Mouse (Mus musculus): ENCODE measurements at regions not wholly inside any gene's neighbourhood (a gene's known extent, or its start where the extent isn't known, plus 50 kb on each side); places are given as distances from the start of the nearest gene placed in this dataset.

- no peak for TF ChIP-seq CTCF (IDR thresholded peaks at IDR 0.05)
- Histone ChIP-seq H3K27ac (peak overlapping the region; percentile 31; the same call in 1 of the 2 replicates), H3K4me3 (no peak overlapping the region)
- no peak for DNase-seq
- intact Hi-C loops (cut with DNase I), result loop anchor here (2.0 to 10.0 kb wide), 3 partner anchors 210 to 310 kb away; no protein-coding TSS in a partner anchor
Measured at GRCm38 (mm10) chr17:84115133-84115532, 72.6 kb downstream of the Zfp36l2 start.

- Histone ChIP-seq H3K4me3 (no peak overlapping the region), H3K27ac (peak overlapping the region; percentile 86)
- intact Hi-C loops (cut with DNase I), result loop anchor here (1.0 to 10.0 kb wide), 5 partner anchors 74 to 310 kb away; no protein-coding TSS in a partner anchor
- TF ChIP-seq CTCF (IDR thresholded peaks at IDR 0.05), result no peak
- no peak for DNase-seq
Measured at GRCm38 (mm10) chr17:84114279-84114994, 73.3 kb downstream of the Zfp36l2 start.

- Histone ChIP-seq H3K27ac (peak overlapping the region; percentile 86), H3K4me3 (no peak overlapping the region)
- peak; percentile 97; the same call in 1 of the 2 replicates for TF ChIP-seq CTCF (IDR thresholded peaks at IDR 0.05)
- DNase-seq, result peak; percentile 94
- intact Hi-C loops (cut with DNase I), result loop anchor here (1.0 to 10.0 kb wide), 5 partner anchors 75 to 311 kb away; no protein-coding TSS in a partner anchor
Measured at GRCm38 (mm10) chr17:84113608-84114278, 74.0 kb downstream of the Zfp36l2 start.

GRCm38 (mm10) chr17:84112411-84113031 is 75.2 kb downstream of the Zfp36l2 start:
- H3K27ac ChIP-seq, result peak overlapping the region; percentile 86
- intact Hi-C loops (cut with DNase I), result loop anchor here (5.0 to 10.0 kb wide), 3 partner anchors 85 to 312 kb away; no protein-coding TSS in a partner anchor
- TF ChIP-seq CTCF (IDR thresholded peaks at IDR 0.05), result no peak
- DNase-seq, result peak; percentile 87
- H3K4me3 ChIP-seq, result 0 out of 2 replicates have a peak overlapping the region, but pooled peaks have one; percentile 15

DNA sequence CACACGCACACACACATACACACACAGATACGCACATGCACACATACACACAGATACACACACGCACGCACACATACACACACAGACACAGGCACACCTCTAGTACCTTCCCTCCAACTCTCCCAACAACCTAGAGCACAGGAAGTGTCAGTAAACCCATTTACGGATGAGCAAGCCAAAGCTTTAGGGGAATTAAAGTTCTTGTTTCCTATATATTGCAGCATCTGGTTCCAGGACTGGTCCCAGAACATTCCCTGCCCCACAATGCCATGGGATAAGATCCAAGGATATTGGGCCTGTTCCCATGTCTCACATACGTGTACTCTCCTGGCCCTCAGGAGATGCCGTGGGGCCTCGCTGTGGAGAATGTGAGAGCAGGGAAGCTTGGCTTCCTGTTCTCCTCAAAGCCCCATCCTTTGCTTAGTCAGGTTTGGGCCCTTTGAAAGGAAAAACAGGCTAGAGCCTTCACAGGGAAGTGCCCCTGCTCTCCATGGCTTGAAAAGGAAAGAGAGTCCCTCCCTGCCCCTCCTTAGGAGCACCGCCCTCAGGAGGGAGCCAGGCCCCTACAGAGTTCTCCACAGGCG is 75.9 kb downstream of the Zfp36l2 start:
- peak overlapping the region; percentile 86 for H3K27ac ChIP-seq
- no peak for TF ChIP-seq CTCF (IDR thresholded peaks at IDR 0.05)
- DNase-seq, result no peak
- 0 out of 2 replicates have a peak overlapping the region, but pooled peaks have one; percentile 15 for H3K4me3 ChIP-seq
- intact Hi-C loops (cut with DNase I), result loop anchor here (5.0 to 10.0 kb wide), 3 partner anchors 85 to 313 kb away; no protein-coding TSS in a partner anchor

DNA sequence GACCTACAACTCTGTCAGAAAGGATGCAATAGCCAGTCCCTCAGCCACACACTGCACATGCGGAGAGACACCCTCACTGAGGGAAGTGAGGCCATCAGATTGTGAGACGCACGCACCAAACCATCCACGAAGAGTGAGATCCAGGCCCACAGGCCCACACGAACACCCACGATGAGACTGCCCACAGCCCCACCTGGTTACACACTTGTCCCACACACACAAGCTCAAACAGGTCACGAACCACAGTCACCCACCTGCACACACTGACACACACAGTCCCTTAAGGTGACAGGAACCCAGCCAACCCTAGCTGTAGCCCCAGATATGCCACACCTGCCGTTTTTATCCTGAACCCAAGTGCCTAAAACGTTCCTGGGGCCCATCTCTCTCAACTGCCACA is 76.8 kb downstream of the Zfp36l2 start:
- Histone ChIP-seq H3K4me3 (no peak overlapping the region), H3K27ac (peak overlapping the region; percentile 79)
- intact Hi-C loops (cut with DNase I), result loop anchor here (5.0 to 10.0 kb wide), 3 partner anchors 84 to 314 kb away; no protein-coding TSS in a partner anchor
- TF ChIP-seq CTCF (IDR thresholded peaks at IDR 0.05), result no peak
- no peak for DNase-seq

DNA sequence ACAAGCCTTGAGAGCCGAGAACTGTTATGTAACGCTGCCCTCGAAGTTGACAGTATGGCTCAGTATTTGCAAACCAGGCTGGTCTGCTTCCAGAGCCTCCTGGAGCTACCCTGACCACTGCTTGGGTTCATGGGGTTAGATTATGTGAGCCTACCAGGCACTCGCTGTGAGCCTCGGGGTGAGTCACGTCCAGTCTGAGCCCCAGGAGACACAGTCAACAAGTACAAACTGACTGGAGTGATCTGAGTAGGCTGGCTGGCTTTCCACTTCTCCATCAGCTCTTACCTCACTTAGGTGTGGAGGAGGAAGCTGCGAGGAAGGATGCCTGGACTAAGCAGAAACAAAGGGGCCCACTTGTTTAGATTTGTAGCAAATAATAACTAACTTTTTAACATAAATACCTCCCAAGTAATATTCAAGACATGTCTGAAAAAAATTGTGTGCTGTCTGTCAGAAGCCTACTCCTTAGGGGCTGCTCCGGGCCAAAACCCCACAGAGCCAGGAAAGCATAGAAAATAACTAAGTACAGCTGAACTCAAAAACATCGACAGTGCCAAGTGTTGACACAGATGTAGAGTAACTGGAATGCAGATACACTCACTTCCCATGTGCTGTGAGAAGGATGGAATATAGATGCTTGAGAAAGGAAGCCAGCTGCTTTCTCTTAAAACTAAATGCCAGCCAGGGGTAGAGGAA is 77.6 kb downstream of the Zfp36l2 start:
- TF ChIP-seq CTCF (IDR thresholded peaks at IDR 0.05), result no peak
- no peak overlapping the region for H3K4me3 ChIP-seq
- peak overlapping the region; percentile 79 for H3K27ac ChIP-seq
- DNase-seq, result peak; percentile 69
- intact Hi-C loops (cut with DNase I), result loop anchor here (5.0 to 10.0 kb wide), 3 partner anchors 83 to 315 kb away; no protein-coding TSS in a partner anchor

GRCm38 (mm10) chr17:84107946-84108686 is 79.6 kb downstream of the Zfp36l2 start:
- DNase-seq, result no peak
- TF ChIP-seq CTCF (IDR thresholded peaks at IDR 0.05), result no peak
- H3K27ac ChIP-seq, result peak overlapping the region; percentile 69
- H3K4me3 ChIP-seq, result no peak overlapping the region
- intact Hi-C loops (cut with DNase I), result no loop called here

DNA sequence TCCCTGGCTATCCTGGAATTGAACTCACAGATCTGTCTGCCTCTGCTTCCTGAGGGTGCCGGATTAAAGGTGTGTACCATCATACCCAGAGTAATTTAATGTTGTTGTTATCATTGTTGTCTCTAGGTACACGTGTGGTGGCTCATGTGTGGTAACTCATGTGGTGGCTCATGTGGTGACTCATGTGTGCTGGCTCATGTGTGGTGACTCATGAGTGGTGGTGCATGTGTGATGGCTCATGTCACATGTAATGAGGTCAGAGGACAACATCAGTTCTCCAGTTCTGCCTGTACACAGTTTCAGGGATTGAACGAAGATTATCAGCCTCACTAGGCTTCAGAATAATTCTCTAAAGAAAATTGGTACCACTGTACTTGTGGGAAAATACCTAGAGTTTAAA is 80.2 kb downstream of the Zfp36l2 start:
- H3K27ac ChIP-seq, result peak overlapping the region; percentile 56
- H3K4me3 ChIP-seq, result no peak overlapping the region
- no peak for TF ChIP-seq CTCF (IDR thresholded peaks at IDR 0.05)
- no peak for DNase-seq
- intact Hi-C loops (cut with DNase I), result no loop called here

- TF ChIP-seq CTCF (IDR thresholded peaks at IDR 0.05), result no peak
- Histone ChIP-seq H3K27ac (peak overlapping the region; percentile 65), H3K4me3 (no peak overlapping the region)
- intact Hi-C loops (cut with DNase I), result no loop called here
- no peak for DNase-seq
Measured at GRCm38 (mm10) chr17:84104242-84104641, 83.5 kb downstream of the Zfp36l2 start.

DNA sequence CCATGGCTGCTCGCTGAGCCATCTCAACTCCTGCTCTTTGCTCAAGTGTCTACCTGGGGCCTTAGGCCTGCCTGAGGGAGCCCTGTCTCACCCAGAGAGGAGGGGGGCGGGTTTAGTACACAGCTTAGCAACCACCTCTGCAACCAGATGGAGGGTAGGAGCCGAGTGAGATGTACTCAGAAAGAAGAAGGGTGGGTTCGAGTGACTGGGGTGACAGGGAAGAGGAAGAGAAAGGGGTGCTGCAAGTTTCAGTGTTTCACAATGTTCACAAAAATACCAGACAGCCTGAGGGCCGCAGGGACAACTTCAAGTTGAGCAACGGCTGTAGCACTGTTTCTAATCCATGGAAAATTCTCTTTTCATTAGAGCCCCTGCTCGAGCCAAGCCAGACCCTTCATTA is 84.4 kb downstream of the Zfp36l2 start:
- intact Hi-C loops (cut with DNase I), result no loop called here
- no peak for TF ChIP-seq CTCF (IDR thresholded peaks at IDR 0.05)
- DNase-seq, result no peak
- Histone ChIP-seq H3K27ac (peak overlapping the region; percentile 65), H3K4me3 (no peak overlapping the region)

Data from gastrocnemius, adult 2 months (tissue).